Mouse (Mus musculus) CH12.LX (cell line): ENCODE data around the gene Tmpo.

Source experiments
- CTCF ChIP-seq, 2 experiments: IDR thresholded peaks in 1 of 2; conservative IDR thresholded peaks in 1 of 2; 2 replicates each; pipeline ENCODE4 v1.5.1; 2011 to 2012; ENCODE audit warnings: low read depth in 2 of 2, low read length in 2 of 2, improper control_type of control experiment in 1 of 2, inconsistent platforms in 1 of 2, mild to moderate bottlenecking in 1 of 2, moderate library complexity in 1 of 2
- ELF1 ChIP-seq: IDR thresholded peaks from 2 replicates; pipeline ENCODE4 v1.6.1; 2014; ENCODE audit warnings: low read depth, mild to moderate bottlenecking, inconsistent platforms, low read length, improper control_type of control experiment
- EP300 ChIP-seq: IDR thresholded peaks from 2 replicates; pipeline ENCODE4 v1.6.1; 2011; ENCODE audit warnings: low read length, improper control_type of control experiment
- MAFK ChIP-seq: IDR thresholded peaks from 2 replicates; pipeline ENCODE4 v1.6.1; 2011; ENCODE audit warnings: low read length, improper control_type of control experiment; ENCODE audit not compliant: insufficient replicate concordance
- MYC ChIP-seq: IDR thresholded peaks from 2 replicates; pipeline ENCODE4 v1.6.1; 2011; ENCODE audit warnings: low read depth, mild to moderate bottlenecking, improper control_type of control experiment, low read length
- POLR2A ChIP-seq: IDR thresholded peaks from 2 replicates; pipeline ENCODE4 v1.6.1; 2011; ENCODE audit warnings: low read depth, mild to moderate bottlenecking, improper control_type of control experiment, low read length
- RCOR1 ChIP-seq: conservative IDR thresholded peaks from 2 replicates; pipeline ENCODE4 v1.6.1; 2012; ENCODE audit warnings: low read depth, mild to moderate bottlenecking, inconsistent platforms, low read length, improper control_type of control experiment
- USF1 ChIP-seq: IDR thresholded peaks from 2 replicates; pipeline ENCODE4 v1.6.1; 2014; ENCODE audit warnings: low read depth, mild to moderate bottlenecking, inconsistent platforms, low read length, improper control_type of control experiment
- ZKSCAN1 ChIP-seq: IDR thresholded peaks from 2 replicates; pipeline ENCODE4 v1.6.1; 2012; ENCODE audit warnings: low read depth, inconsistent platforms, low read length, improper control_type of control experiment, borderline replicate concordance

DNA sequence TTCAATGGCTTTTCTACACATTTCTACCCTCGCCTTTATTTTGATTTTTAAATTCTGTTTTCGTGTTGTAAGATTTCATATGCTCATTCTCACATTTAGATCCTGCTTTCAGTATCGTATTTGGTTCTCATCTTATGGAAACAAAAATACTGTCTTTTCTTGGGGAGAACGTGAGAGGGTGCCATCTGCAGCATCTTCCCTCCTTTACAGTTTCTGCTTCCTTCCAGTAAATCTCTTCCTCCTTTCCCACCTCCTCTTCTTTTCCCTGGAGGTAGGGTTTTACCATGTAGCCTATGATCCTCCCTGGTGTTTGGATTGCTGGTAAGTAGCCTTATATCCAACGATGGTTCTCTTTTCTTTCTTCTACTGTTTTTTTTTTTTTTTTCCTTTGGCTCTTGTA lies 14.6 kb upstream of the Tmpo start:
- TF ChIP-seq ZKSCAN1 (no peak), ELF1 (no peak), RCOR1 (no peak), POLR2A (no peak), CTCF (conservative IDR thresholded peaks at IDR 0.05 in 1 of 2, IDR thresholded peaks at IDR 0.05 in 1 of 2; ENCODE audit: low read depth in 2 of 2, low read length in 2 of 2) (no peak), EP300 (no peak), MAFK (no peak), MYC (no peak), USF1 (no peak)
